Mouse (Mus musculus) testis, adult 2 months (tissue): ENCODE measurements around the gene Lrrc7. TPM values are rescaled to one million over a fixed set of nuclear protein-coding genes. Genes with fewer than 3 reads are reported as not detected.
"Not testable (repeated sequence)": the region's sequence is repeated elsewhere in the genome, so short reads cannot be mapped to it uniquely, and the experiment has no call there.

ENCODE experiments used
- H3K27ac ChIP-seq: fragments of 200-500 bp; 2 replicates; pipeline ENCODE4 v1.5.1; 2012; ENCODE audit warnings: low read depth, low read length; ENCODE audit not compliant: control insufficient read depth, insufficient read depth
- H3K27me3 ChIP-seq: fragments of 200-500 bp; 2 replicates; pipeline ENCODE4 v1.6.1; 2012; ENCODE audit warnings: mild to moderate bottlenecking, low read length, moderate library complexity; ENCODE audit not compliant: control insufficient read depth, insufficient read depth
- H3K36me3 ChIP-seq: fragments of 200-500 bp; 2 replicates; pipeline ENCODE4 v1.6.1; 2012; ENCODE audit warnings: mild to moderate bottlenecking, low read length; ENCODE audit not compliant: control insufficient read depth, insufficient read depth
- H3K4me1 ChIP-seq: fragments of 200-500 bp; 2 replicates; pipeline ENCODE4 v1.6.1; 2012; ENCODE audit warnings: low read length; ENCODE audit not compliant: control insufficient read depth, insufficient read depth
- H3K4me3 ChIP-seq: fragments of 200-500 bp; 2 replicates; pipeline ENCODE4 v1.5.1; 2012; ENCODE audit warnings: low read depth, mild to moderate bottlenecking, low read length, moderate library complexity, mixed read lengths; ENCODE audit not compliant: control insufficient read depth
- CTCF ChIP-seq: fragments of 200-500 bp; IDR thresholded peaks from 2 replicates; pipeline ENCODE4 v1.5.1; 2012; ENCODE audit warnings: low read depth, mild to moderate bottlenecking, inconsistent platforms, low read length, moderate library complexity; ENCODE audit not compliant: control insufficient read depth, insufficient read depth, insufficient replicate concordance
- POLR2A ChIP-seq: fragments of 200-500 bp; IDR thresholded peaks from 2 replicates; pipeline ENCODE4 v1.6.1; 2012; ENCODE audit warnings: low read depth, mild to moderate bottlenecking, inconsistent platforms, low read length, moderate library complexity; ENCODE audit not compliant: control insufficient read depth
- polyA plus RNA-seq: library from polyadenylated mRNA; depleted of rRNA; stranded (reverse); fragments of >200 nt; gene quantifications from 2 replicates; pipeline ENCODE4 v1.2.3, GENCODE M21; 2012

Gene Lrrc7
- polyA plus RNA-seq, 1 experiment = 0.02 TPM

DNA sequence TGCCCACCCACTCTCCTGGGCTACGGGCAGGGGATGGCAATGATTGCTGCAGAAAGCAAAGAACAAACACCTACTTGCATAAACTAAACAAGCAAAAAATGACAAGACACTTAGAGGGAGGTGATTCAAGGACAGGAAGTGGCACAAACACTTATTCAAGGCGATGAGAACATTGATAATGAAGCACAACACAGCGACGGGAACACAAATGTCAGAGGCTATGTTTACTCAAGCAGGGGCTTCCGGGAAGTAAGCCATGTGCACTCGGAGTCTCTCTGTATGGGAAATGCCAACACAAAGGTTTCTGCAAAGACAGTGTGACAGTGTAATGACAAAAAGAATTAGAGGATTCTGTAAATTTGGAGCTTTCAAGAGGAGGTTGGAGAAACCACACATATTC lies 424.2 kb downstream of the Lrrc7 start:
- TF ChIP-seq CTCF (no peak), POLR2A (no peak)
- no peak overlapping the region for H3K4me3 ChIP-seq

DNA sequence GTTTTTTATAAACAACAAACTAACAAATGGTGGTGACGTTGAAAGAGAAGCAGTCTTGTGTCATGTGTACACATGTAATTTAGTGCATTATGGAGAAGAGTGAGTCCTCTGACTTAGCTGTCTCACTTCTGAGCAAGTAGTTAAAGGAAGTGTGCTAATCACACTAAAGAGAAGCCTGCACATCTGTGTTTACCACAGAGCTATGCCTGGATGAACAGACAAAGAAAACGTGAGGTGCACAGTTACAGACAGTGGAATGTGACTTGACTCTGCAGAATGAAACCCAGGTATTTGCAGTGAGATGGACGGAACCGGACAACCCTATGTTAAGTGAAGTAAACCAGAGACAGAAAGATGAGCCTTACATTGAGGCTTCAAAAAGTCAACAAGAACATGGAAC lies 430.3 kb downstream of the Lrrc7 start:
- H3K4me3 ChIP-seq = no peak overlapping the region
- H3K27ac ChIP-seq = no peak overlapping the region
- H3K27me3 ChIP-seq = no peaks in the 10 kb centered on the region
- H3K36me3 ChIP-seq = no peaks in the 10 kb centered on the region
- no peaks in the 10 kb centered on the region for H3K4me1 ChIP-seq
- TF ChIP-seq POLR2A (no peak), CTCF (no peak)

More for the DNA sequence above, 424.2 kb downstream of the Lrrc7 start:
- Histone ChIP-seq H3K36me3 (no peaks in the 10 kb centered on the region), H3K27ac (no peak overlapping the region), H3K27me3 (no peaks in the 10 kb centered on the region), H3K4me1 (no peaks in the 10 kb centered on the region)

DNA sequence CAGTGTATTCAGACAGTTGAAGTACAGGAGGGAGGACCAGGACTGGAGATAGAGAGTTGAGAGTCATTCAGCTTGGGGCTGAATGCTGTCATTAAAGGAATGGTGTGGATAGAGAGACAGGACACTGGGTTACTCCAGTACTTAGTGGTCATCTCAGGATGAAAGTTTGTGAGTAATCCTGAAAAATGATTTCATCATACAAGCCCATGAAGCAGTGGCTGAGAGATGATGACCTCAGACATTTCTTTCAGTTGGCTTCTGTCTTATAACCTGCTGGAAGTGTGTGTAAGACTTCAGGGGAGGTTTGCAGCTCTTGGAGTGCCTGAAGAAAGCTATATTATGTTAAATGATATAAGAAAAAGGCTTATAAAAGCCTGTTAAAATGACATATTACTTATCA lies 430.8 kb downstream of the Lrrc7 start:
- no peaks in the 10 kb centered on the region for H3K36me3 ChIP-seq
- H3K4me1 ChIP-seq = no peaks in the 10 kb centered on the region
- TF ChIP-seq CTCF = no peak
- TF ChIP-seq POLR2A = no peak
- H3K27me3 ChIP-seq = no peaks in the 10 kb centered on the region
- H3K27ac ChIP-seq = no peak overlapping the region
- H3K4me3 ChIP-seq = no peak overlapping the region

DNA sequence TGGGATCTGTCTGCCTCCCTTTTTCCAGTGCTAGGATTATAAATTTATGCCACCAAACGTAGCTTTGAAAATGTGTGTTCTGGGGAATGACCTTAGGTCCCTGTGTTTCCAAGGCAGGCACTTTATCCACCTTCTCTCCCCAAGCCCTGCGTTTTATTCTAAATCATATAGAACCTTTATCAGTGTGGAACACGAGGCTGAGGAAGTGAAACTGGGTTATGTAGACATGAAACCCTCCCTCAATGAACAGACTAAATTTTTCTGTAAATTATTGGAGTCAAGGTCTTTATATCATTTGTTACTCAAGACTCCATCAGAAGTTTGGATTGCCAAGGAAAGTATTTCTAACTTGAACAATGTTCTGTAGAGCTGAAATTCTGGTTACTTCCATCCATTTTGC lies 439.1 kb downstream of the Lrrc7 start:
- Histone ChIP-seq H3K36me3 (no peaks in the 10 kb centered on the region), H3K27me3 (no peaks in the 10 kb centered on the region)
- no peak for TF ChIP-seq CTCF
- no peak for TF ChIP-seq POLR2A

DNA sequence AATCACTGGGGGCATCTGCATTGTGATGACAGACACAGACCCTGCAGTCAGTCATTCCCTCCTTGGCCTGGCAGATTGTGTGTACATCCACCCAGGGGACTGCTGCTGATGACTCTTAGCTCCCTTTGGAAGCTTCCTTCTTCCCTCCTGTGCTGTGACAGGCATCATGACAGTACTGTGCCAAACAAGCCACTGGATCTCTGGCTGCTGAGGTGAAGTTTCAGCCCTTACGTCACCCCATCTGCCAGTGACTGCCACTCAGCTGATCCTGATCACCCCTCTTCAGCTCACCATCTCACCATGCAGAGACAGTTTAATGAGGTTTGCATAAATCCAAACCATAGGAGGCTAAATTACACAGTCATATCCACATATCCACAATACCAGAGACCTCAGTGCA lies 456.8 kb downstream of the Lrrc7 start:
- Histone ChIP-seq H3K27ac (no peak overlapping the region), H3K4me3 (no peak overlapping the region)
- TF ChIP-seq CTCF = no peak
- no peak for TF ChIP-seq POLR2A

More for the DNA sequence above, 439.1 kb downstream of the Lrrc7 start:
- H3K27ac ChIP-seq = no peak overlapping the region
- H3K4me3 ChIP-seq = no peak overlapping the region
- H3K4me1 ChIP-seq = no peaks in the 10 kb centered on the region

DNA sequence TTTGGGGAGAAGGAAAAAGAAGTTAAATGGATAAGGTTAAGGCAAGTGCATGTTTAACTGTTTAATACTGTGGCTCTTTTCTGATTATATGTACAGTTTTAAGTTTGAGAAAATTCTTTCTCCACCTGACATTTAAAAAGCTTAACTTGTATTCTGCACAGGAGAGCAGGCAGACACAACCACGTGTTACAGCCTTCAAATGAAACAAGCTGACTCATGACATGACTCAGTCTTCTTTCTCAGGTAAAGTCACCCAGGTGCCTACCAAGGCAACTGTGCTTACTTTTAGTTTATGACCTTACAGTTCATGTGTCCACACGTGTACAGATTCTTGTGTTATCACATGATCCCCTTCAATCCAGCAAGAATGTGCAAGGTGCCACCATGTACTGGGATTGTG lies 458.6 kb downstream of the Lrrc7 start:
- H3K4me3 ChIP-seq = no peak overlapping the region
- TF ChIP-seq POLR2A = no peak
- no peak for TF ChIP-seq CTCF
- no peaks in the 10 kb centered on the region for H3K27me3 ChIP-seq
- no peaks in the 10 kb centered on the region for H3K36me3 ChIP-seq
- H3K4me1 ChIP-seq = no peaks in the 10 kb centered on the region
- H3K27ac ChIP-seq = no peak overlapping the region

More for the DNA sequence above, 456.8 kb downstream of the Lrrc7 start:
- Histone ChIP-seq H3K36me3 (no peaks in the 10 kb centered on the region), H3K4me1 (no peaks in the 10 kb centered on the region), H3K27me3 (no peaks in the 10 kb centered on the region)

DNA sequence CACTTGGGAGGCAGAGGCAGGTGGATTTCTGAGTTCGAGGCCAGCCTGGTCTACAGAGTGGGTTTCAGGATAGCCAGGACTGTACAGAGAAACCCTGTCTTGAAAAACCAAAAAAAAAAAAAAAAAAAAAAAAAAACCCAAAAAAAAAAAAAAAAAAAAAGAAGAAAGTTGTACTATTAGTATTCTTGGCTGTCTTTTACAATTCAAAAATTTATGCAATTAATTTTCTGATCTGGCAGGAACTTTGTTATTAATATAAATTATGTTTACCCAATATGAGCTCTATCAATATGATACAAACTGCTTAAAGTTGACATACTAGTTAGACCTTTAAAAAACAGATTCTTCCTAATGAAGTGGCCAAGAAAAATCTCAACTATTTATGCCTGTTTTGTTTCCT lies 459.5 kb downstream of the Lrrc7 start:
- H3K36me3 ChIP-seq, H3K27ac ChIP-seq, H3K4me3 ChIP-seq, H3K27me3 ChIP-seq, H3K4me1 ChIP-seq: not testable (repeated sequence)

DNA sequence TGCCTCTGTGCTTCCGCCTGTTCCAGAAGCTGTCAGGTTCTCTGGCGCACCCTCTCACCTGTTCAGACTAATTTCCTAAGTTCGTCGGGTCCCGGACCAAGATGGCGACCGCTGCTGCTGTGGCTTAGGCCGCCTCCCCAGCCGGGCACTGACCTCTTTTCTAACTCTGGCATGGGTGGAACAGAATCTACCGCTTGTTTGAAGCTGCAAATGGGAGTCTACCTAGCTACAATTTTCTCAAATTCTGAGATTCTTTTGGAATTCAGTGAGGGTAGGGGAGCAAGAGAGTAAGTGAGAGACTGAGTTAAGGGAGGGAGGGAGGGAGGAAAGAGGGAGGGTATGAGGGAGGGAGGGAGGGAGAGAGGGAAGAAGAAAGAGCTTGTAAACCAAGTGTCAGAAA lies 460.0 kb downstream of the Lrrc7 start:
- H3K36me3 ChIP-seq, H3K4me1 ChIP-seq, H3K4me3 ChIP-seq, H3K27me3 ChIP-seq, H3K27ac ChIP-seq: not testable (repeated sequence)
